Mouse (Mus musculus): Measurements from ENCODE around the gene Fpgt.

DNA sequence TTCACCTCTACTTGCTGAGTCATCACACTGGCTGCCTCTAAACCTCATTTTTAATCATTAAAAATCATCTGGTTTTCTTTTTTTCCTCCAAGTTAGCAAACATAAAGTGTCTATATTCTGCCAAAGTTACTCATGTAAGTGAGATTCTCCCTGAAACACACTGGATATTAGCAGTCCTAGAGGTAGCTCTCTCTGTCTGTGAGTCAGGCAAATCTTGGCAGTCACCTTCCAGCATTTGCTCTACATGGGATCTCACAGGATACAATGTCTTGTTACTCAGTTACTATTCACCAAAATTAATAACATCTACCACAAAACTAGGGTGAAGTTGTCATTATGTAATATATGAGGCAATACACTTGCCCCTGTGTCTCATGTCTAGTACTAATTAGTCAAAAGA lies 41.2 kb downstream of the Fpgt start:
- TF ChIP-seq CTCF (conservative IDR thresholded peaks at IDR 0.05; ENCODE audit: low read length): no peak
- no peak for TF ChIP-seq NANOG (IDR thresholded peaks at IDR 0.05; ENCODE audit: borderline replicate concordance, low read length)
- no peak for TF ChIP-seq POU5F1 (IDR thresholded peaks at IDR 0.05; ENCODE audit: borderline replicate concordance, low read length)

Data from E14TG2a.4 (cell line).